Mouse (Mus musculus): ENCODE results near the gene Siah2. TPM values are rescaled to one million over a fixed set of nuclear protein-coding genes. Genes with fewer than 3 reads are reported as not detected.

The Siah2 gene
- total RNA-seq, 2 experiments from 2014 or later = 10.1 to 12.7 TPM

DNA sequence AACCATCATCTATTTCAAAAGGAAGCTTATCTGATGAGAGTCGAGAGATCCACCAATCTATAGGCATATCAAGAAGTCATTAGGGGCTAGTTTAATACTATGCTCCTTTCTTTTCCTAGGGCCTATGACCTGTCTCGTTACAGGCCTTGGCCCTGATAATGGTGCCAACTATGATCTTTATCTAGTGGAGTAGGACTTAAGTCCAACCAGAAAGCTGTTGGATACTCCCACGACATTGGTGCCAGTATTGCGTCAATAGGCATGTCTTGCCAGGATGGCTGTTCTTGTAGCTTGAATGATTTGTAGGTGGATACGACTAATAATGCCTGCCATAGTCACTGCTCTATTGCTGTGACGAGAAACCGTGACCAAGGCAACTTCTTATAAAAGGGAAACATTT lies 28.2 kb downstream of the Siah2 start:
- DNase-seq = no peak

DNA sequence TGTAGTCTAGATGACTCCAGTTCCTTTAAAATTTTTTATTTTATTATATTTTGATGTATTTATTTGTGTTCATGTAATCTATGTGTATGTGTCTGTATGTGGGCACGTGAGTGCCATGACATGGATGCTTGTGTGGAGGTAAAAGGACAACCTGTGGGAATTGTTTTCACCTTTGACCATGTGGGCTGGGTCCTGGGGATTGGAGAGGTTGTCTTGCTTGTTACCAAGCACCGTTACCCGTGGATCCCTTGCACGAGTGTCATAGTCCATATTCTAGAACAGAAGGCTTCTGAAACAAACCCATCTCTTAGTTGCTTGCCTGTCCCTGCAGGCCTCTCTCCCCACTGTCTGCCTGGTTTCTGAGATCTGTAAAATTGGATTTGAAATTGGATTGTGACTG lies 31.6 kb downstream of the Siah2 start:
- no peak for DNase-seq

DNA sequence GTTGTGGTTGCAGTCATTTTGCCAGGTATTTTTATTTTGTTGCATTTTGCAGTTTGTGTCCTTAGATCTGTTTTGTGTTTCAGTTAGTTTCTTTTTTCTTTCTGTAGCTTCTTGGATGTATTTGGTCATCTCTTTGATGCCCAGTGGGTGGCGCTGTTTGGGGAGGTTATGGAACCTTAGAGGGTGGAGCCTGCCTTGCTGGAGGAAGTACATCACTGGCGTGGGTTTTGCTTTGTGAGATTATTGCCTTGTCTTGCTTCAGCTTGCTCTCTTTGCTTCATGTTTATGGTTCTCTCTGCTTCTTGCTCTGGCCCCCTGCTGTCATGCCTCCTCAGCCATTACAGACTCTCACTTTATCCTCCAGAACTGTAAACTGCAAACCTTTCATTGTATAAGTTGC lies 34.8 kb downstream of the Siah2 start:
- peak; percentile 65 for DNase-seq

DNA sequence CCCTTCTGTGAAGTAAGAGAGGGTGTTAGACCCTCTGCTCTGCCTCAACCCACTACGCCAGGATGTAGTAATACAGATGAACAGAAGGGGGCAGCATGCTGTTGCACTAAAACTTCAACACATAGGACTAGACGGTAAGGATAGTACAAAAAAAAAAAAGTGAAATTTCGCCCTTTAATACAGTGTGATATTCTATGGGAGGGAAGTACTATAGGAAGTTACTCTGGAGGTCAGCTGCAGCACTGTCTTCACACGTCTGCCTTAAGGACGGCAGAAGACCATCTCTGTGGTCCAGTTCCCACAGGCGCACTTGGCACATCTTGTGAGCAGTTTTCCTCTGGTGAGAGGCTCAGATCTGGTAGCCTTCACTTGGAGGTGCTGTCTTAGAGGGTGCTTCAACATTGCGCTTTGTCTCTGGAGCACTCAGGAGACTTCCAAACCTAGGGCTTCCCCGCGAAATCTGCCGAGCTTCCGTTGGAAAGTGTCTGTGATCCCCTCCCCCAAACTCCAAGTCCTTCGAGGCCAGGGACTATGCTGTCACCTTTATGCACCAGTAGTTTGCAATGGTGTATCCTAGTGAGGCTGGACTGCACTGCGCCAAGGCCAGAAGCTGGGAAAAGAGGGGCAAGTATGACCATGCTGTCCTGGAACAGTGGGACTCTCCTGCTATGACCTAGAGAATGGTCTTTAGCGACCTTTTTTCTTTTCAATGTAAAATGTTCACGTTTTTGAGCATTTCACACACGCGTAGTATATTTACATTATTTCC lies 36.7 kb downstream of the Siah2 start:
- DNase-seq = peak; percentile 60

GRCm38 (mm10) chr3:58653907-58654306 lies 38.3 kb downstream of the Siah2 start:
- DNase-seq = peak; percentile 18

DNA sequence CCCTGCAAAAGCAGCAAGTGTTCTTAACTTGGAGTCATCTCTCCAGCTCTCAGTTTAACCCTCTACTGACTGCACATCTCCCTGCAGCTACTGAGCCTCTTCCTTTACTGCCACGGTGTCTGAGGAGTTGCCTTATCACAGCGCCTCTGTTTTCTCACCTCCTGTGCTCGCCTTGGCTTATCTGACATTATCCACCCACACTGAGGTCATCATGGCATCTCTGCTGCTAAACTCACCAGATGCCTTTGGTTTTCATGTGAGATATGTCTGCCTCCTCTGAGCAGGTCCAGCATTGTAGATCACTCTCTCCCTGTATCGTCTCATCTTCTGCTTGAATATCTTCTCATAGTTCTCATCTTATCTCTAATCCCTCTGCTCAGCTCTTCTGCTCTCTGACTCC lies 41.9 kb downstream of the Siah2 start:
- no peak for DNase-seq

DNA sequence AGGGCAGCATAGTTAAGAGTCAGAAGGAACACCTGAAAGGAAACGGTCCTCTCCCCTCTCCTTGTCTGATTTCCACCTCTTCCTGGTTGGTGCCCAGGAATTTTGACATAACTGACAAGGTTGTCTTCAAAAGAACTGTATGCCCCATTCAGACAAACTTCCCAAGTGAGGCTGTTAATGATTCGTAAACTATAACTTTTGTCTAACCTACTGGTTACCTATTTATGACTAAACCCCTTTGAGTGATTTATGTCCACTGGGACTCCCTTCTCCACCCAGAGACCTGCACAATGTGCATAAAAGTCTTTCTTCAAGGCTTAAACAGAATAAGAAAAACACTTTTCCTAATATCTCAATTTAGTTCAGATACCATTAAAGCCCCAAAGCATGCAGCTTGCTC lies 45.0 kb downstream of the Siah2 start:
- no peak for DNase-seq

DNA sequence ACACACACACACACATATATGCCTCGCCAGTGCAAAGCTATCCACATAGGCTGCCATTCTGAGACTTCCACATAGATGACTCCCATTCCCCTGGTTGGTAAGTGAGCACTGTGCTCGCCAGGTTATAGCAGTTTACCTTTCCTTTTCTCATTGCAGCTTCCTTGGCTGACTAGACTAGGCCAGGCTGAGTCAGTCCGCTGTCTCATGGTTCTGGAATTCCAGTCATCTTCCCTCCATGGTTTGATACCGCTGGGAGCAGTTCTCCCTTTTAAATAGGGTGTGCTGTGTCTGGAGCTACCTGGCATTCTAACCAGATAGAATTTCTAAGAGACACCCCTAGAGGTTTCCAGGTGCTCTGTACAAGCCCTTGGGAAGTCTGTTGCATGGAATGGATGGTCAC lies 46.0 kb downstream of the Siah2 start:
- no peak for DNase-seq

DNA sequence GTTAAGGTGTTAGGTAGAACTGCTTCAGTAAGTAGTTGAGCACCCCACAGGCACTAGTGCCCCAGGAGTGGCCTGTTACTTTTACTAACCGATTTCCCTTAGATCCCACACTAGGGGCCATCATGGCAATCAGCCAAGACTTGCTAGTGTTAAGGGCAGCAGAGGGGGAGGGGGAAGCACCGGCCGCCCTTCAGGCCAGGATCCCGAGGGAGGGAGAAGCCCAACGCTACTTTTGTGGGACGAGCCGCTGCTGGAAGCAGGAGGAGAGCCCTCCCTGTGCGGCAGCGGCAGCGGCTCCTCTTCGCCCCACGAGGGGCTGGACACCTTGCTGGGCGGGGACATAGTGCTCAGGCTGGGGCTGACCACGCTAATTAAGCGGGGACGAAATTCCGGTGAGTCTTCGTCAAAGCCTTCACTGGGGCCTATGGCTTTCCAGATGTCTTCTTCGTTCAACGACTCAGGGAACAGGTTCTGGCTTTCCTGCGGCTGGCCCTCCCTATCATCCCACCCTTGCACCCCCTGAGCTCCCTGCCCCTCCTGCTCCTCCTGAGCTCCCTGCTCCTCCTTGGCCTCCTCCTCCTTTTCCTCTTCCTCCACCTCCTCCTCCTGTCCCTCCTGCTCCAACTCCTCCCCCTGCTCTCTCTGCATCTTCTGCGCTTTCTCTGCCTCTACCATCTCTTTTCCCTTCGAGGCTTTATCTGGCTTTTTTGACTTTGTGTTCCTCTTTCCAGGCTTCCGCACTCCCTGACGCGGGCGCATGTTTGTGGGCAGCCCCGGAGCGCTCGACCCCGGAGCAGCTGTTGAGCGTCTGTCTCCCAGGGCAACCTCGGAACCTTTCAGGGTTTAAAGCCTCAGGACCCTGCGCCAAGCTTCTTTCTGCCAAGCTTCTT lies 55.5 kb downstream of the Siah2 start, which contains the start of gene Erich6:
TSS of gene Erich6 (minus strand) at position 802 of the 890 bp plus-strand sequence.
- DNase-seq = peak; percentile 23

DNA sequence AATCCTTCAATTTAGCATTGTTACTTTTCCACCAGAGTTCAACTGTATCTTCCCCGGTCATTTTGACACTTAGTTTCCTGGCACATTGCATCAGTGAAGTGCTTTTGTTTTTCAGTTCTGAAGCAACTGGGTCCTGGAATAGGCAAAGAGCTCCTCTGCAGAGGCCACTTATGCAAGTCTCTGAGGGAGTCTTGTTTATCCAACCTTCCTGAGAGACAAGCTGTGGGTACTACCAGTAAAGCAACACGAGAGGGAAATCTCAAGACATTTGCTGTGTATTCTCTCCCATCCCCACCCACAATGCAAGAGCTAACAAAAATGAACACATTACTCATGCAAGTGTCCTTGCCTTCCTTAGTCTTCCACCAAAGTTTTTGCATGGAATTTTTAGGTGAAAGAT lies 60.5 kb downstream of the Siah2 start:
- DNase-seq = no peak

DNA sequence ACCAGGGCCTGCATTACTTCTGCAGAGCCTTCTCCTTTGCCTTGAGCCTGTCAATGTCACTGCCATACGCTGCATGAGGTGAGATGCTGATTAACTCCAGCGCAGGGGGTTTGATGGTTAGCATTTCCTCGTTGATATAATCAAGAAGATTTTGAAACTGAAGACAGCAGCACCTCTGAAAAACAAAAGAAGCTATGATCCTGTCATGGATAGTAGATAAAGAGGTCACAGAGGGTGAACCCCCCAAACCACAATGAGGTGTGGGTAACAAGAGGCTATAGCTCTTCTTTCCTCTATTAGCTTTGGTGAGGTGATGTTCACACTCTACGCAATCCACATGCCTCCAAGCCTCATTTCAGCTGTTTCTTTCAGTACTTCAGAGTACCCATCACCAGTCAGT lies 67.2 kb downstream of the Siah2 start:
- no peak for DNase-seq

Other genes starting within 250 kb of the Siah2 start
- 10 to 100 TPM; 48.2 to 50.7 TPM for gene Eif2a, start 166.6 kb downstream of the Siah2 start, total RNA-seq (2021)
- gene Serp1, start 166.5 kb downstream of the Siah2 start, total RNA-seq (2021) = 10 to 100 TPM; 16.5 to 19.4 TPM
- gene Selenot, start 115.8 kb downstream of the Siah2 start, total RNA-seq (2021) = 10 to 100 TPM; 80.2 to 92.4 TPM
- under 1 TPM in 1 of 2 experiments, not detected in 1; 0.23 TPM for gene Erich6, start 55.2 kb downstream of the Siah2 start, total RNA-seq (2021)
- gene Mindy4b-ps, start 129.9 kb upstream of the Siah2 start, total RNA-seq (2021) = not detected
- gene Clrn1, start 192.9 kb upstream of the Siah2 start, total RNA-seq (2021) = not detected

Measured in gastrocnemius, postnatal 10 days (tissue).